Mouse (Mus musculus): ENCODE measurements around the gene Rai1. TPM values are rescaled to one million over a fixed set of nuclear protein-coding genes. Genes with fewer than 3 reads are reported as not detected.
A peak's percentile ranks its signal among the peaks of the same experiment; 100 is the strongest.

Rai1 gene
- polyA plus RNA-seq, 2 experiments = 4.5 to 7.2 TPM

GRCm38 (mm10) chr11:60229821-60230220 lies 125.0 kb downstream of the Rai1 start:
- H3K4me1 ChIP-seq (replicated peaks; ENCODE audit: control insufficient read depth in 2 of 2, insufficient read depth in 2 of 2, low read length in 1 of 2) = no peaks in the 10 kb centered on the region
- ATAC-seq (ENCODE audit: insufficient read depth) (no peak), DNase-seq (ENCODE audit: low read depth in 3 of 3, low spot score in 3 of 3) (no peak)
- no peaks in the 10 kb centered on the region for H3K27me3 ChIP-seq (ENCODE audit: control insufficient read depth, insufficient read depth, low read length)
- no peak for TF ChIP-seq CTCF (IDR thresholded peaks at IDR 0.05; ENCODE audit: low read depth)
- TF ChIP-seq EP300 (IDR thresholded peaks at IDR 0.05; ENCODE audit: low read depth) = no peak
- H3K9me3 ChIP-seq (ENCODE audit: control insufficient read depth, low read length) = no peaks in the 10 kb centered on the region
- no peak overlapping the region for H3K4me2 ChIP-seq (ENCODE audit: low read depth)
- H3K4me3 ChIP-seq (ENCODE audit: insufficient read depth in 1 of 2, low read depth in 2 of 2, low read length in 2 of 2) = no peak overlapping the region
- no peak overlapping the region for H3K27ac ChIP-seq
- 83% methylated on average over 13 of the region's 13 CpGs for WGBS (ENCODE audit: insufficient replicate concordance)
- H3K36me3 ChIP-seq (replicated peaks; ENCODE audit: control insufficient read depth, insufficient read depth, low read depth) = no peaks in the 10 kb centered on the region
- no peak overlapping the region for H3K9ac ChIP-seq (replicated peaks)

DNA sequence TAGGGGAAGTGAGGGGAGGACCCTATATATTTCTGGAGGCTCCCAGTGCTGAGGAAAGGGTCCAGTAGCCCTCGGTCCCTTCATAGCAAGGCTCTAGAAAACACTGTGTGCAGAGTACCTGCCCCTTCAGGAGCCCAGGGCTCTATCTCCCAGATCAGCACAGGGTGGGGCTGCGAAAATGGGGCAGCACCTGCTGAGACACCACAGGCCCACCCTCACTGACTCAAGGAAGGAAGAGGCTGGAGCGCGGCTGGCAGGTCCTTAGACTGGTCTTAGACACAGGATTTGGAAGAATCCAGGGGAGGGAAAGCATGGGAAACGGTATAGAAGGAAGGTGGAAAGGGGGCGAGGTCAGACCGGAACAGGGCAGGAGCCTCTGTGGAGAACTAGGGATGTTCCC lies 125.7 kb downstream of the Rai1 start:
- Histone ChIP-seq H3K4me1 (replicated peaks; ENCODE audit: control insufficient read depth in 2 of 2, insufficient read depth in 2 of 2, low read length in 1 of 2) (no peaks in the 10 kb centered on the region), H3K9me3 (ENCODE audit: control insufficient read depth, low read length) (no peaks in the 10 kb centered on the region), H3K4me2 (ENCODE audit: low read depth) (no peak overlapping the region), H3K36me3 (replicated peaks; ENCODE audit: control insufficient read depth, insufficient read depth, low read depth) (no peaks in the 10 kb centered on the region), H3K27ac (no peak overlapping the region), H3K9ac (replicated peaks) (no peak overlapping the region), H3K4me3 (ENCODE audit: insufficient read depth in 1 of 2, low read depth in 2 of 2, low read length in 2 of 2) (no peak overlapping the region), H3K27me3 (ENCODE audit: control insufficient read depth, insufficient read depth, low read length) (no peaks in the 10 kb centered on the region)
- ATAC-seq (ENCODE audit: insufficient read depth) = 0 out of 2 replicates have a peak, but pooled peaks have one; percentile 11
- no peak for TF ChIP-seq CTCF (IDR thresholded peaks at IDR 0.05; ENCODE audit: low read depth)
- no peak for TF ChIP-seq EP300 (IDR thresholded peaks at IDR 0.05; ENCODE audit: low read depth)
- 75% methylated on average over 7 of the region's 7 CpGs for WGBS (ENCODE audit: insufficient replicate concordance)
- DNase-seq (ENCODE audit: low read depth in 3 of 3, low spot score in 3 of 3) = no peak

DNA sequence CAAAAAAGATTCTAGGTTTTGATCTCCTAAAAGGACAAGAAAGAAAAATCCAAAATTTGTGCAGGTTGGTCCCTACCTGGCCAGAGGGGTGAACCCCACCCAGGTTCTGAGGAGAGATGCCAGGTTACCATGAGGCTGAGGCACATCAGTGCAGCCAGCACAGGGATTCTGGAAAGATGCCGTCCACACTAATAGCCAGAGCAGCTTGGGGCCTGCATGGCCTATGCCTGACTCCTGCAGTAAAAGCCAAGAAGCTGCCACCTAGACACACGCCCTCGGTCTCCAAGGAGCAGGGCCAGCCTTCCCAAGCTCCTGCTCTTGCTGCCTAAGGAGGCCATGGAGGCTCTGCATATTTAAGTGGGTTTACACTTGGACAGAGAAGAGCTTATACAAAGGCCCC lies 126.5 kb downstream of the Rai1 start:
- no peak overlapping the region for H3K4me3 ChIP-seq (ENCODE audit: insufficient read depth in 1 of 2, low read depth in 2 of 2, low read length in 2 of 2)
- H3K9me3 ChIP-seq (ENCODE audit: control insufficient read depth, low read length) = no peaks in the 10 kb centered on the region
- no peak overlapping the region for H3K4me2 ChIP-seq (ENCODE audit: low read depth)
- no peak overlapping the region for H3K27ac ChIP-seq
- no peak for ATAC-seq (ENCODE audit: insufficient read depth)
- no peaks in the 10 kb centered on the region for H3K27me3 ChIP-seq (ENCODE audit: control insufficient read depth, insufficient read depth, low read length)
- no peaks in the 10 kb centered on the region for H3K36me3 ChIP-seq (replicated peaks; ENCODE audit: control insufficient read depth, insufficient read depth, low read depth)
- H3K9ac ChIP-seq (replicated peaks) = no peak overlapping the region
- H3K4me1 ChIP-seq (replicated peaks; ENCODE audit: control insufficient read depth in 2 of 2, insufficient read depth in 2 of 2, low read length in 1 of 2) = no peaks in the 10 kb centered on the region; a peak in 1 of 4 replicates
- 83% methylated on average over 3 of the region's 3 CpGs for WGBS (ENCODE audit: insufficient replicate concordance)
- TF ChIP-seq EP300 (IDR thresholded peaks at IDR 0.05; ENCODE audit: low read depth) (no peak), CTCF (IDR thresholded peaks at IDR 0.05; ENCODE audit: low read depth) (no peak)
- no peak for DNase-seq (ENCODE audit: low read depth in 3 of 3, low spot score in 3 of 3)

DNA sequence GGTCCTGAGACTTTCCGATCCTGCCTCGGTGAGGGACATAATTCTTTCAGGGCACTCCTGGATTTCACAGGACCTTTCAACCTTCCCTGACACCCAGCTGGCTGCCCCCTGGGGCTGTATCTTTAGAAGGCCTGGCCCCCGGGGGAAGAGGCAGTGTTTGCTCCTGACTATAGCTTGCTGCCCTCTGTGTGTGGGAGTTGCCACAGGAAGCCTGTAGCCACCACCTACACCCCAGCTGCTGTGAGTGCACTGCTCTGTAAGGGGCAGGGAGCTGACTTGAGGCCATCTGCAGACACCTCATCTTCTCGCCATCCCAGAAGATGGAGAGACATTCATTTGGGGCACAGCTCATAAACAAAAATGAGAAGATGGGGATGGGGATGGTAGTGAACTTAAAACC lies 127.1 kb downstream of the Rai1 start:
- TF ChIP-seq CTCF (IDR thresholded peaks at IDR 0.05; ENCODE audit: low read depth) = no peak
- ATAC-seq (ENCODE audit: insufficient read depth) (no peak), DNase-seq (ENCODE audit: low read depth in 3 of 3, low spot score in 3 of 3) (no peak)
- Histone ChIP-seq H3K4me3 (ENCODE audit: insufficient read depth in 1 of 2, low read depth in 2 of 2, low read length in 2 of 2) (no peak overlapping the region), H3K36me3 (replicated peaks; ENCODE audit: control insufficient read depth, insufficient read depth, low read depth) (no peaks in the 10 kb centered on the region), H3K4me2 (ENCODE audit: low read depth) (no peak overlapping the region), H3K9me3 (ENCODE audit: control insufficient read depth, low read length) (no peaks in the 10 kb centered on the region), H3K9ac (replicated peaks) (no peak overlapping the region), H3K27me3 (ENCODE audit: control insufficient read depth, insufficient read depth, low read length) (no peaks in the 10 kb centered on the region), H3K4me1 (replicated peaks; ENCODE audit: control insufficient read depth in 2 of 2, insufficient read depth in 2 of 2, low read length in 1 of 2) (no peaks in the 10 kb centered on the region; a peak in 1 of 4 replicates), H3K27ac (no peak overlapping the region)
- 55% methylated on average over 4 of the region's 4 CpGs for WGBS (ENCODE audit: insufficient replicate concordance)

DNA sequence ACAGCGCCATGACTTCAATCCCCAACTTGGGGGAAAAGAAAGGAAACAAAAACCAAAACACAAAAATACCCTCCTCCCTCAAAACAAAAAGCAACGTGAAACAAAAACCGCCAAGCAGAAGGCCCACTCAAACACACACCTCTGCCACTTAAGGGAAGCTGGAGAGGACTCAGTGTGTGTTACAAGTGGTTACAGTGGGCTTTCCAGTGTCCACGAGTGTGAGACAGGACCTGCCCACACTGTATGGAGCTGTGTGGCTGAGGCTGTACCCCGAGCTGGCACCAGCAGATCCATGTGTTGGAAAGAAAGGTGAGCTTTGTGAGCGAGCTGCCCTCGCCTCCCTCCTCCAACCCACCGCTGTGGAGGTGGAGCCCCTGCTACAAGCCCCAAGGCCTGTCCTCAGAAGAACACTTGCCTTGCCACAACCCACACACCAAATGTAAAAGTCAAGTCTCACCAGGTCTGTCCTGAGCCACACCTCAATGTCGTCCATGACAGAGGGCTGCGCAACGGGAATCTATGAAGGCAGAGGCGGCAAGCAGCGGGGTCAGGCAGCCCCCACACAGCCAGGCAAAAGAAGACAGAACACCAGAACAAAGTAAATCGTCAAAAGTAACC lies 127.7 kb downstream of the Rai1 start:
- no peak for DNase-seq (ENCODE audit: low read depth in 3 of 3, low spot score in 3 of 3)
- Histone ChIP-seq H3K4me1 (replicated peaks; ENCODE audit: control insufficient read depth in 2 of 2, insufficient read depth in 2 of 2, low read length in 1 of 2) (no peaks in the 10 kb centered on the region; a peak in 1 of 4 replicates), H3K9ac (replicated peaks) (no peak overlapping the region), H3K4me3 (ENCODE audit: insufficient read depth in 1 of 2, low read depth in 2 of 2, low read length in 2 of 2) (no peak overlapping the region), H3K27ac (no peak overlapping the region), H3K27me3 (ENCODE audit: control insufficient read depth, insufficient read depth, low read length) (no peaks in the 10 kb centered on the region), H3K9me3 (ENCODE audit: control insufficient read depth, low read length) (no peaks in the 10 kb centered on the region), H3K4me2 (ENCODE audit: low read depth) (no peak overlapping the region), H3K36me3 (replicated peaks; ENCODE audit: control insufficient read depth, insufficient read depth, low read depth) (no peaks in the 10 kb centered on the region)
- no peak for TF ChIP-seq EP300 (IDR thresholded peaks at IDR 0.05; ENCODE audit: low read depth)
- no peak for TF ChIP-seq CTCF (IDR thresholded peaks at IDR 0.05; ENCODE audit: low read depth)
- ATAC-seq (ENCODE audit: insufficient read depth) = no peak
- WGBS (ENCODE audit: insufficient replicate concordance) = 76% methylated on average over 14 of the region's 14 CpGs
